Comparison of ENCODE assay signal across 9 mouse cellular contexts in genomic region chr11:65820280-65820679, GRCm38 (mm10). TPM values are rescaled to one million over a fixed set of nuclear protein-coding genes. Genes with fewer than 3 reads are reported as not detected.
DNase-seq lines count a peak whose midpoint lies in the region; ATAC-seq and TF ChIP-seq lines count a peak whose summit lies in the region.
"Had no signal": no experiment of that assay in that cellular context is flagged by ENCODE, and none has a peak within 500 bp of the region (broad histone marks: within the 10 kb centered on the region; RNA-seq: fewer than 3 reads in every experiment).

No protein-coding gene starts in this region.

- DNase-seq in heart, postnatal 0 days (ENCODE audit: low spot score) = no peak
- DNase-seq in A20 (ENCODE audit: low read depth, low spot score) = peak; percentile 15
- DNase-seq in kidney, postnatal 4 days = peak; percentile 12 to 28
- DNase-seq in thymus, postnatal 4 days = no peak
- DNase-seq in heart, adult 9 months (ENCODE audit: low spot score in 2 of 2) = no peak
- DNase-seq in layer of hippocampus, postnatal 25 days (ENCODE audit: extremely low spot score in 1 of 2, low spot score in 1 of 2) = no peak

- no peaks in the 10 kb centered on the region for H3K9me3 ChIP-seq in heart, postnatal 0 days (replicated peaks; ENCODE audit: control insufficient read depth, low read length)
- H3K9me3 ChIP-seq in heart, embryonic 12.5 days (replicated peaks) = no peaks in the 10 kb centered on the region

- TF ChIP-seq EP300 in heart, postnatal 0 days (IDR thresholded peaks at IDR 0.05; ENCODE audit: low read depth) = no peak

- WGBS in heart, postnatal 0 days = 71% methylated on average over 5 of the region's 5 CpGs
- WGBS in heart, embryonic 12.5 days = 68% methylated on average over 5 of the region's 5 CpGs

- no peak overlapping the region for H3K4me3 ChIP-seq in heart, postnatal 0 days (ENCODE audit: low read depth, low read length)
- H3K4me3 ChIP-seq in heart, embryonic 12.5 days = no peak overlapping the region
- H3K4me3 ChIP-seq in embryonic fibroblast, embryonic 13.5 days (ENCODE audit: insufficient read depth, low read length) = no peak overlapping the region

- no peaks in the 10 kb centered on the region for H3K27me3 ChIP-seq in heart, postnatal 0 days (ENCODE audit: control insufficient read depth, insufficient read depth, low read length)
- H3K27me3 ChIP-seq in heart, embryonic 12.5 days (replicated peaks) = no peaks in the 10 kb centered on the region

- H3K4me1 ChIP-seq in heart, postnatal 0 days (ENCODE audit: control insufficient read depth, insufficient read depth) = no peaks in the 10 kb centered on the region
- peaks cover 9% of the 10 kb centered on the region; the same call in 1 of the 2 replicates for H3K4me1 ChIP-seq in heart, embryonic 12.5 days (replicated peaks)
- peaks cover 3% of the 10 kb centered on the region; the same call in 1 of the 2 replicates for H3K4me1 ChIP-seq in embryonic fibroblast, embryonic 13.5 days (ENCODE audit: control insufficient read depth, insufficient read depth, low read length)

- peaks cover 49% of the 10 kb centered on the region for H3K36me3 ChIP-seq in heart, postnatal 0 days (replicated peaks; ENCODE audit: control insufficient read depth, insufficient read depth, low read length)
- H3K36me3 ChIP-seq in heart, embryonic 12.5 days = peaks cover 46% of the 10 kb centered on the region

- ATAC-seq in heart, postnatal 0 days (ENCODE audit: insufficient read depth, low read depth) = no peak
- ATAC-seq in heart, embryonic 12.5 days (ENCODE audit: insufficient number of reproducible peaks, low FRiP score) = no peak

- H3K9ac ChIP-seq in heart, postnatal 0 days (replicated peaks; ENCODE audit: low read depth, low read length) = no peak overlapping the region
- no peak overlapping the region for H3K9ac ChIP-seq in heart, embryonic 12.5 days

- TF ChIP-seq CTCF in heart, postnatal 0 days (IDR thresholded peaks at IDR 0.05; ENCODE audit: low read depth) = peak; percentile 33
- TF ChIP-seq CTCF in embryonic fibroblast, embryonic 13.5 days (IDR thresholded peaks at IDR 0.05; ENCODE audit: borderline replicate concordance, insufficient read depth, low read length) = peak; percentile 5; the same call in 1 of the 2 replicates

- H3K4me2 ChIP-seq in heart, postnatal 0 days (ENCODE audit: low read depth, low read length) = no peak overlapping the region
- no peak overlapping the region for H3K4me2 ChIP-seq in heart, embryonic 12.5 days

- TF ChIP-seq POLR2A in embryonic fibroblast, embryonic 13.5 days (IDR thresholded peaks at IDR 0.05; ENCODE audit: low read depth, low read length) = no peak

- no peak overlapping the region for H3K27ac ChIP-seq in heart, postnatal 0 days (ENCODE audit: low read depth)
- H3K27ac ChIP-seq in heart, embryonic 12.5 days (ENCODE audit: poor library complexity, severe bottlenecking) = no peak overlapping the region
- H3K27ac ChIP-seq in embryonic fibroblast, embryonic 13.5 days (ENCODE audit: insufficient read depth, low read length) = no peak overlapping the region
- H3K27ac ChIP-seq: macrophage had no signal

RNA-seq across cellular contexts. Expression of gene Zkscan6, which starts 13.3 kb away (rescaled TPM):
- total RNA-seq in heart, postnatal 0 days (2014; rRNA removed; ENCODE audit: low replicate concordance) = 9.1 and 14.3 TPM in 2 replicates
- 7.3 and 8.3 TPM in 2 replicates for polyA plus RNA-seq in heart, postnatal 0 days (2015; fragmentation: Nextera tagmentation; extraction: Ambion mirVana)
- 10.6 and 12.3 TPM in 2 replicates for polyA plus RNA-seq in heart, embryonic 12.5 days (2016; fragmentation: Nextera tagmentation; extraction: Ambion mirVana)
- 8.2 and 9.1 TPM in 2 replicates for polyA plus RNA-seq in embryonic fibroblast, embryonic 13.5 days (2011; ENCODE audit: insufficient read length, low read depth, missing spikeins)
- total RNA-seq in layer of hippocampus, postnatal 25 days (2021) = 10 to 100 TPM; 14.5 to 16.1 TPM

RNA-seq across cellular contexts. Expression of gene Map2k4, which starts 32.2 kb away (rescaled TPM):
- total RNA-seq in heart, postnatal 0 days (2014; rRNA removed; ENCODE audit: low replicate concordance) = 77.9 and 105 TPM in 2 replicates
- polyA plus RNA-seq in heart, postnatal 0 days (2015; fragmentation: Nextera tagmentation; extraction: Ambion mirVana) = 50.0 and 55.5 TPM in 2 replicates
- 73.4 and 74.0 TPM in 2 replicates for polyA plus RNA-seq in heart, embryonic 12.5 days (2016; fragmentation: Nextera tagmentation; extraction: Ambion mirVana)
- polyA plus RNA-seq in embryonic fibroblast, embryonic 13.5 days (2011; ENCODE audit: insufficient read length, low read depth, missing spikeins) = 60.0 and 65.2 TPM in 2 replicates
- total RNA-seq in layer of hippocampus, postnatal 25 days (2021) = 100 to 1,000 TPM; 196 TPM

Comparison
In these comparisons a context has a peak if more than half of its experiments do, and no peak if none do; other contexts are left out.
1. DNase-seq: peak in A20 (single experiment) and kidney, postnatal 4 days (2 of 2); none in heart, postnatal 0 days (single experiment), thymus, postnatal 4 days (single experiment), heart, adult 9 months (0 of 2) and layer of hippocampus, postnatal 25 days (0 of 2).